Mouse (Mus musculus): Measurements from ENCODE around the gene Usp2. TPM values are rescaled to one million over a fixed set of nuclear protein-coding genes. Genes with fewer than 3 reads are reported as not detected.

Gene Usp2
- total and polyA plus RNA-seq, 3 experiments: 3.6 to 13.9 TPM; not detected in 1

GRCm38 (mm10) chr9:44084659-44085229 is 17.9 kb downstream of the Usp2 start (continued):
- TF ChIP-seq CHD1 (IDR thresholded peaks at IDR 0.05; ENCODE audit: low read depth, low read length): no peak
- TF ChIP-seq USF1 (IDR thresholded peaks at IDR 0.05; ENCODE audit: low read depth, low read length): peak; percentile 30; the same call in 1 of the 2 replicates
- TF ChIP-seq MAZ (IDR thresholded peaks at IDR 0.05; ENCODE audit: low read depth, low read length): peak; percentile 32; the same call in 1 of the 2 replicates

DNA sequence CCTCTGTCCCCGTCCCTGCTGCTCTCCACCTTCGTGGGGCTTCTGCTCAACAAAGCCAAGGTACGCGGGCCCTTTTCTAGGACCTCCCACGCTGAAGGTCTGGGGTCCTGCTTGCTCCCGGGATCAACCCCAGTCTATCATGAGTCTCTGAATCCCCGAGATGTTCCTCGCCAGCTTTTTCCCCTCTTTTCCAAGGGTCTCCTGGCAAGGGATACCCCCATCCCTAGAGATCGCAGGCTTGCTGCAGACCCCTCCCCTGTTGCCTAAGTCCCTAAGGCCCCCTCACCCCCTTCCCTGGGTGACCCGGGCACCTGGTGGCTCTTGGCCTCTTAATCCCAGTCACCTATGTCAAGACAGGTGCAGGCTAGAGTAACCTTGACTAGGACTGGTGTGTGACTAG is 18.5 kb downstream of the Usp2 start:
- DNase-seq (ENCODE audit: low read depth, low spot score): no peak
- Histone ChIP-seq H3K27ac (ENCODE audit: control insufficient read depth, low read depth, low read length) (no peak overlapping the region), H3K4me1 (ENCODE audit: control insufficient read depth in 1 of 2, insufficient read depth in 2 of 2, low read length in 2 of 2) (peaks cover 0 to 25% of the 10 kb centered on the region in 2 experiments; a peak in 3 of 4 replicates), H3K27me3 (ENCODE audit: control insufficient read depth in 1 of 2, insufficient read depth in 2 of 2, low read length in 2 of 2) (no peaks in the 10 kb centered on the region), H3K36me3 (ENCODE audit: control insufficient read depth in 1 of 2, insufficient read depth in 2 of 2, low read length in 2 of 2) (peaks cover 0 to 7% of the 10 kb centered on the region in 2 experiments; a peak in 2 of 4 replicates), H3K9ac (ENCODE audit: control insufficient read depth, low read depth, low read length, poor library complexity, severe bottlenecking) (peak overlapping the region; percentile 82), H3K4me3 (ENCODE audit: control insufficient read depth in 1 of 2, insufficient read depth in 1 of 2, low read depth in 2 of 2, low read length in 2 of 2) (peak overlapping the region; percentile 61 to 87), H3K79me2 (ENCODE audit: control insufficient read depth, insufficient read depth, low read length, poor library complexity) (no peaks in the 10 kb centered on the region; the same call in 1 of the 2 replicates), H3K9me3 (replicated peaks; ENCODE audit: insufficient read depth, low read length) (no peaks in the 10 kb centered on the region)
- TF ChIP-seq HCFC1 (IDR thresholded peaks at IDR 0.05; ENCODE audit: low read depth, low read length): no peak
- TF ChIP-seq TAL1 (IDR thresholded peaks at IDR 0.05; ENCODE audit: low read length): no peak
- no peak for TF ChIP-seq USF2 (IDR thresholded peaks at IDR 0.05; ENCODE audit: borderline replicate concordance in 1 of 2, insufficient read depth in 1 of 2, low read depth in 1 of 2, low read length in 2 of 2)
- TF ChIP-seq MEF2A (IDR thresholded peaks at IDR 0.05; ENCODE audit: extremely low read depth, insufficient replicate concordance, low read depth, low read length, poor library complexity, severe bottlenecking): no peak
- TF ChIP-seq TBP (IDR thresholded peaks at IDR 0.05; ENCODE audit: low read depth, low read length): no peak
- no peak for TF ChIP-seq NELFE (IDR thresholded peaks at IDR 0.05; ENCODE audit: low read depth, low read length)
- TF ChIP-seq TCF12 (IDR thresholded peaks at IDR 0.05; ENCODE audit: low read depth, low read length): no peak
- TF ChIP-seq ZNF384 (IDR thresholded peaks at IDR 0.05; ENCODE audit: low read depth, low read length): no peak
- no peak for TF ChIP-seq USF1 (IDR thresholded peaks at IDR 0.05; ENCODE audit: low read depth, low read length)
- no peak for TF ChIP-seq NRF1 (IDR thresholded peaks at IDR 0.05; ENCODE audit: insufficient read depth, low read depth, low read length, poor library complexity, severe bottlenecking)
- no peak for TF ChIP-seq CTCF (IDR thresholded peaks at IDR 0.05 in 2 of 3, conservative IDR thresholded peaks at IDR 0.05 in 1 of 3; ENCODE audit: control insufficient read depth in 1 of 3, insufficient read depth in 1 of 3, low read depth in 2 of 3, low read length in 3 of 3, poor library complexity in 1 of 3, severe bottlenecking in 1 of 3)
- no peak for TF ChIP-seq SIN3A (IDR thresholded peaks at IDR 0.05; ENCODE audit: low read length)

All from MEL (cell line).